Mouse (Mus musculus) limb, embryonic 11.5 days (tissue): ENCODE results near the gene Ank3. TPM values are rescaled to one million over a fixed set of nuclear protein-coding genes. Genes with fewer than 3 reads are reported as not detected.
A peak's percentile ranks its signal among the peaks of the same experiment; 100 is the strongest.

Experiments
- ATAC-seq: fragments of 200-750 bp; cut with Nextera tagmentation; 2 replicates; pipeline ENCODE4 v1.8.0; 2017; ENCODE audit warnings: low read depth; ENCODE audit not compliant: insufficient number of reproducible peaks, low FRiP score, low TSS enrichment
- DNase-seq: peaks from one replicate; pipeline ENCODE4 v3.0.0-alpha.2; 2015; ENCODE audit warnings: low spot score
- H3K27ac ChIP-seq: fragments of 300-500 bp; sonication (generic); replicated peaks from 2 replicates; pipeline ENCODE4 v1.5.1; 2014; ENCODE audit warnings: low read depth, mild to moderate bottlenecking, low read length
- H3K27me3 ChIP-seq: fragments of 300-500 bp; sonication (generic); 2 replicates; pipeline ENCODE4 v1.6.1; 2014; ENCODE audit warnings: mild to moderate bottlenecking, low read length, mixed read lengths; ENCODE audit not compliant: control insufficient read depth, insufficient read depth
- H3K36me3 ChIP-seq: fragments of 300-500 bp; sonication (generic); 2 replicates; pipeline ENCODE4 v1.6.1; 2014; ENCODE audit warnings: mild to moderate bottlenecking, low read length, moderate library complexity, mixed read lengths; ENCODE audit not compliant: control insufficient read depth, insufficient read depth
- H3K4me1 ChIP-seq: fragments of 300-500 bp; sonication (generic); 2 replicates; pipeline ENCODE4 v1.6.1; 2014; ENCODE audit warnings: low read length, mixed read lengths; ENCODE audit not compliant: control insufficient read depth, insufficient read depth
- H3K4me2 ChIP-seq: fragments of 300-500 bp; sonication (generic); 2 replicates; pipeline ENCODE4 v1.6.1; 2014; ENCODE audit warnings: low read depth, mild to moderate bottlenecking, moderate library complexity; ENCODE audit not compliant: severe bottlenecking
- H3K4me3 ChIP-seq: fragments of 300-500 bp; sonication (generic); 2 replicates; pipeline ENCODE4 v1.5.1; 2014; ENCODE audit warnings: low read depth, low read length
- H3K9ac ChIP-seq: fragments of 300-500 bp; sonication (generic); 2 replicates; pipeline ENCODE4 v1.6.1; 2014; ENCODE audit warnings: mild to moderate bottlenecking, low read length
- H3K9me3 ChIP-seq: fragments of 300-500 bp; sonication (generic); 2 replicates; pipeline ENCODE4 v1.6.1; 2016; ENCODE audit warnings: low read length; ENCODE audit not compliant: control insufficient read depth
- WGBS: fragments of 180-500 bp; shearing (Covaris S2); extraction: QIAGEN DNeasy Blood & Tissue Kit; methylation state at CpG from one replicate; pipeline ENCODE4 v1.1.7; 2014; 5-methylcytosine and 5-hydroxymethylcytosine counted together
- polyA plus RNA-seq: library from polyadenylated mRNA; unstranded; fragments of >200 nt; fragmentation: Nextera tagmentation; extraction: Ambion mirVana; gene quantifications from 2 replicates; pipeline ENCODE4 v1.2.1, GENCODE M21; 2014

Ank3 gene
- polyA plus RNA-seq, 1 experiment from 2014 or later = 22.3 TPM

- H3K4me3 ChIP-seq = no peak overlapping the region
- no peak for DNase-seq
- H3K4me1 ChIP-seq = no peaks in the 10 kb centered on the region
- no peak overlapping the region for H3K4me2 ChIP-seq
- no peak overlapping the region for H3K27ac ChIP-seq
- no peaks in the 10 kb centered on the region for H3K36me3 ChIP-seq
- no peak overlapping the region for H3K9ac ChIP-seq
- whole genome bisulfite sequencing = 84% methylated on average over 13 of the region's 13 CpGs
- no peaks in the 10 kb centered on the region for H3K9me3 ChIP-seq
- H3K27me3 ChIP-seq = no peaks in the 10 kb centered on the region
- ATAC-seq = no peak
These were observed 31.6 kb upstream of the Ank3 start for GRCm38 (mm10) chr10:69366877-69367387.

- Histone ChIP-seq H3K9ac (no peak overlapping the region), H3K9me3 (no peaks in the 10 kb centered on the region), H3K27me3 (no peaks in the 10 kb centered on the region), H3K4me3 (no peak overlapping the region), H3K36me3 (no peaks in the 10 kb centered on the region), H3K4me1 (no peaks in the 10 kb centered on the region), H3K27ac (no peak overlapping the region), H3K4me2 (no peak overlapping the region)
- WGBS = 82% methylated on average over 6 of the region's 6 CpGs
- ATAC-seq (no peak), DNase-seq (no peak)
These were observed 29.3 kb upstream of the Ank3 start for GRCm38 (mm10) chr10:69369321-69369720.

- Histone ChIP-seq H3K27ac (no peak overlapping the region), H3K36me3 (no peaks in the 10 kb centered on the region), H3K4me1 (no peaks in the 10 kb centered on the region), H3K4me2 (no peak overlapping the region), H3K27me3 (no peaks in the 10 kb centered on the region), H3K4me3 (no peak overlapping the region), H3K9me3 (no peaks in the 10 kb centered on the region), H3K9ac (no peak overlapping the region)
- ATAC-seq (no peak), DNase-seq (peak; percentile 79)
- 18% methylated on average over 10 of the region's 10 CpGs for WGBS
These were observed 27.1 kb upstream of the Ank3 start for GRCm38 (mm10) chr10:69371441-69371840.

DNA sequence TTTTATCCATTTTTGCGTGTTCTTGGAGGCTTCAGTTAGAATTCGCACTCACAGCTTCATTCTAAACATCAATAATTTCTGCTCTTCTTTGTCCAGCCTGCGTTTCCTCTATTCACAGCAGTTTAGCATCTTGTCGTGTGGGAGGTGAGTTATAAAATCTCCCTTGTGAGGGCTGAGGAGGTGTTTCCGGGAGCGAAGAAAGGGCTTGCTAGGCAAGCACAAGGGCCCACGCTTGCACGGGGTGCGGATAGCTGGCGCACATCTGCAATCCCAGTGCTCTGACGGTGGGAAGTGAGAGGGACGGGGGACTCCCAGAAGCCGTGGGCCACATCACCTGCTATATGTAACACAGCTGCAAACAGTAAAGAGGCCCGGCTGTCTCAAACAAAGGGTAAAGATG is 26.5 kb upstream of the Ank3 start:
- H3K27me3 ChIP-seq = no peaks in the 10 kb centered on the region
- 86% methylated on average over 14 of the region's 14 CpGs for WGBS
- H3K27ac ChIP-seq = no peak overlapping the region
- no peaks in the 10 kb centered on the region for H3K36me3 ChIP-seq
- no peak overlapping the region for H3K9ac ChIP-seq
- H3K4me3 ChIP-seq = no peak overlapping the region
- H3K4me1 ChIP-seq = no peaks in the 10 kb centered on the region
- DNase-seq (no peak), ATAC-seq (no peak)
- no peaks in the 10 kb centered on the region for H3K9me3 ChIP-seq
- H3K4me2 ChIP-seq = no peak overlapping the region

DNA sequence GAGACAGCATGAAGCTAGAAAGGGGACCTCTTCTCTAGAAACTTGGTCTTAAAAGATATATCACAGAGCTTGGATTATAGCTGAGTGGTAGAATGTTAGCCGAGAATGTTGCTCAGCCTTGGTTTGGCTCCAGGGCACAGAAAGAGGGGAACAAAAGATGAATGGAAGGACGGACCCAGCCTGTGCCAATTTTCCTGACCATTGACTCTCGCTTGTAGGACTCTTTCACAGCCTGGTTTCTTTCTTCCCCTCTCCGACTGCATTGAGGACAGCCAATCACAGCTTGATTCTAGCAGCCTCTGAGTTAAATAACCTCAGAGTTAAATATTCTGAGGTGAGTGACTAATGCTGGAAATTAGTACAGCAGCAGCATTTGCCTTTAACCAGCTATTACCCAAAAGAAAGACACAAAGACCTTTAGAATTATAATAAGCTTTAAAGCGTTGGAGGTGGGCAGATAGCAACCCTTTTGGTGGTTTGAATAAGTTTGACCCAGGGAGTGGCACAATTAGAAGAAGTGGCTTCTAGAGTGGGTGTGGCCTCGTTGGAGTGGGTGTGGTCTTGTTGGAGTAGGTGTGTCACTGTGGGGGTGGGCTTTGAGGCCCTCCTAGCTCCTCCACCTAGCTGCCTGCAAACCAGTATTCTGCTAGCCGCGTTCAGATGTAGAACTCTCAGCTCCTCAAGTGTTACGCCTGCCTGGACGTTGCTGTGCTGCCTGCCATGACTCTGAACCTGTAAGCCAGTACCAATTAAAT is 24.6 kb upstream of the Ank3 start:
- H3K27ac ChIP-seq = no peak overlapping the region
- H3K4me3 ChIP-seq = no peak overlapping the region
- H3K9me3 ChIP-seq = no peaks in the 10 kb centered on the region
- no peak overlapping the region for H3K4me2 ChIP-seq
- no peak overlapping the region for H3K9ac ChIP-seq
- H3K27me3 ChIP-seq = no peaks in the 10 kb centered on the region
- WGBS = 72% methylated on average over 10 of the region's 10 CpGs
- DNase-seq = no peak
- no peak for ATAC-seq
- no peaks in the 10 kb centered on the region for H3K4me1 ChIP-seq
- no peaks in the 10 kb centered on the region for H3K36me3 ChIP-seq

- no peaks in the 10 kb centered on the region for H3K27me3 ChIP-seq
- ATAC-seq (no peak), DNase-seq (no peak)
- no peak overlapping the region for H3K27ac ChIP-seq
- WGBS = 49% methylated on average over 7 of the region's 7 CpGs
- no peak overlapping the region for H3K9ac ChIP-seq
- H3K4me2 ChIP-seq = no peak overlapping the region
- no peaks in the 10 kb centered on the region for H3K4me1 ChIP-seq
- H3K9me3 ChIP-seq = no peaks in the 10 kb centered on the region
- H3K4me3 ChIP-seq = no peak overlapping the region
- no peaks in the 10 kb centered on the region for H3K36me3 ChIP-seq
These were observed 23.4 kb upstream of the Ank3 start for GRCm38 (mm10) chr10:69375154-69375553.

- Histone ChIP-seq H3K4me1 (no peaks in the 10 kb centered on the region), H3K27ac (no peak overlapping the region), H3K4me2 (no peak overlapping the region), H3K27me3 (no peaks in the 10 kb centered on the region), H3K9ac (no peak overlapping the region), H3K9me3 (no peaks in the 10 kb centered on the region), H3K36me3 (no peaks in the 10 kb centered on the region), H3K4me3 (no peak overlapping the region)
- ATAC-seq (no peak), DNase-seq (no peak)
- 92% methylated on average over 1 of the region's 1 CpGs for WGBS
These were observed 15.4 kb upstream of the Ank3 start for GRCm38 (mm10) chr10:69383186-69383585.

DNA sequence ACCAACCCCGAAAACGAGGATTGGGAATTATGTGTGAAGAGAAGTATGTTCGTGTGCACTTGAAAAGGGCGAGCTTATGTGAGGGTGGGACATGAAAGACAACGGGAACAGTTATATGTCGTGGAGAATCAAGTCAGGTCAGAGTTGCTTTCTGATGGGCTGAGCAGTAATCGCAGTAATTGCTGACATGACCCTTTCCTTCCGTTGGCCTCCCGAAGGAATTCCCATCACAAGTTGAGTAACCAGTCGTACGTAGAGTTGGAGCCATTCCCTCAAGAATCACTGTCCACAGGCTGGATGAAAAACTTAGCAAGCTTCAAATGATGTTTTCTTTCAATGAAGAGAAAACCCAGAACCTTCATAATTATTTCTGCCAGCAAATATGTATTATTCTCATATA is 13.9 kb upstream of the Ank3 start:
- no peak overlapping the region for H3K9ac ChIP-seq
- H3K27ac ChIP-seq = no peak overlapping the region
- no peaks in the 10 kb centered on the region for H3K4me1 ChIP-seq
- WGBS = 81% methylated on average over 11 of the region's 11 CpGs
- H3K36me3 ChIP-seq = no peaks in the 10 kb centered on the region
- H3K4me2 ChIP-seq = no peak overlapping the region
- H3K4me3 ChIP-seq = no peak overlapping the region
- no peaks in the 10 kb centered on the region for H3K27me3 ChIP-seq
- ATAC-seq = no peak
- H3K9me3 ChIP-seq = no peaks in the 10 kb centered on the region
- no peak for DNase-seq

DNA sequence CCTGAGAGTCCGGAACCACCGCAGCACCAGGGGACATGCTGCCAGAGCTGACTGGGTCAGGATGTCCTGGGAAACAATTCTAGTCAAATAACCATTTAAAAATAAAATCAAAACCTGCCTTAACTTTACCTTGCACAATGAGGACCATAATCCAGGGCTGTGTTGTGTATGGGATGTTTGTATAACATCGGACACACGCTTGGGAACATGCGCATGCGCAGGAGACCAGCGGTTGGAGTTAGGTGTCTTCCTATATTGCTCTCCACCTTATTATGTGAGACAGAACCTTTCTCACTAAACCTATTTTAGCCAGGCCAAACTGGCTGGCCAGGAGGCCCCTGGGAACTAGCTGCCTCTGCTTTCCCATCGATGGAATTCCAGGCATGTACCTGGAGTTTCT is 13.4 kb upstream of the Ank3 start:
- no peak overlapping the region for H3K4me3 ChIP-seq
- 92% methylated on average over 8 of the region's 8 CpGs for WGBS
- no peak overlapping the region for H3K9ac ChIP-seq
- ATAC-seq (no peak), DNase-seq (no peak)
- H3K9me3 ChIP-seq = no peaks in the 10 kb centered on the region
- H3K27ac ChIP-seq = no peak overlapping the region
- H3K4me2 ChIP-seq = no peak overlapping the region
- H3K27me3 ChIP-seq = no peaks in the 10 kb centered on the region
- H3K36me3 ChIP-seq = no peaks in the 10 kb centered on the region
- H3K4me1 ChIP-seq = no peaks in the 10 kb centered on the region
